Mouse (Mus musculus): ENCODE data around the gene N4bp1. TPM values are rescaled to one million over a fixed set of nuclear protein-coding genes. Genes with fewer than 3 reads are reported as not detected.

Gene N4bp1
- 10 to 100 TPM; 21.2 to 22.1 TPM for polyA plus RNA-seq (2017; shearing (Covaris generic))

GRCm38 (mm10) chr8:86884489-86885463, at the start of gene N4bp1:
N4bp1 (minus strand) TSS chr8:86885258.

Other genes starting within 250 kb of the N4bp1 start
- 1 to 10 TPM; 1.5 to 2.4 TPM for gene Gm10638, start 139.6 kb downstream of the N4bp1 start, polyA plus RNA-seq (2017; shearing (Covaris generic))
- 10 to 100 TPM; 29.5 to 39.4 TPM for gene Siah1a, start 139.3 kb downstream of the N4bp1 start, polyA plus RNA-seq (2017; shearing (Covaris generic))